Comparison of ENCODE assay signal across 8 mouse cellular contexts in genomic region chr2:26661143-26661752, GRCm38 (mm10). TPM values are rescaled to one million over a fixed set of nuclear protein-coding genes. Genes with fewer than 3 reads are reported as not detected.
DNase-seq lines count a peak whose midpoint lies in the region; ATAC-seq and TF ChIP-seq lines count a peak whose summit lies in the region.

No protein-coding gene starts in this region.

- no peak for DNase-seq in heart, postnatal 0 days (ENCODE audit: low spot score)
- DNase-seq in heart, postnatal 10 days = no peak
- DNase-seq in R1 (ENCODE audit: low read depth, low spot score) = peak; percentile 38
- DNase-seq in midbrain, embryonic 10.5 days (ENCODE audit: low spot score) = no peak
- DNase-seq in layer of hippocampus, postnatal 36 days = no peak
- no peak for DNase-seq in frontal cortex, adult 2 months (ENCODE audit: extremely low spot score in 1 of 2, low spot score in 1 of 2)
- no peak for DNase-seq in right cerebral cortex, postnatal 25 days

- TF ChIP-seq EP300 in heart, postnatal 0 days (IDR thresholded peaks at IDR 0.05; ENCODE audit: low read depth) = no peak

- WGBS in heart, postnatal 0 days = 0% methylated on average over 15 of the region's 20 CpGs
- 5% methylated on average over 17 of the region's 20 CpGs for WGBS in hindbrain, embryonic 12.5 days
- WGBS in midbrain, embryonic 10.5 days = 2% methylated on average over 20 of the region's 20 CpGs

- intact Hi-C loops in heart, postnatal 10 days (cut with DNase I) = no loop called here

- TF ChIP-seq CTCF in heart, postnatal 0 days (IDR thresholded peaks at IDR 0.05; ENCODE audit: low read depth) = no peak

- no peaks in the 10 kb centered on the region for H3K27me3 ChIP-seq in heart, postnatal 0 days (ENCODE audit: control insufficient read depth, insufficient read depth, low read length)
- peaks cover 5% of the 10 kb centered on the region; the same call in 1 of the 2 replicates for H3K27me3 ChIP-seq in hindbrain, embryonic 12.5 days
- H3K27me3 ChIP-seq in midbrain, embryonic 10.5 days (ENCODE audit: low read depth, poor library complexity, severe bottlenecking) = 0 out of 2 replicates have a peak, but pooled peaks cover 11% of the 10 kb centered on the region

- H3K36me3 ChIP-seq in heart, postnatal 0 days (replicated peaks; ENCODE audit: control insufficient read depth, insufficient read depth, low read length) = no peaks in the 10 kb centered on the region
- H3K36me3 ChIP-seq in hindbrain, embryonic 12.5 days = no peaks in the 10 kb centered on the region
- no peaks in the 10 kb centered on the region for H3K36me3 ChIP-seq in midbrain, embryonic 10.5 days

- ATAC-seq in heart, postnatal 0 days (ENCODE audit: insufficient read depth, low read depth) = no peak; the same call in 1 of the 2 replicates
- no peak for ATAC-seq in hindbrain, embryonic 12.5 days (ENCODE audit: low FRiP score)

- no peak overlapping the region for H3K27ac ChIP-seq in heart, postnatal 0 days (ENCODE audit: low read depth)
- no peak overlapping the region for H3K27ac ChIP-seq in hindbrain, embryonic 12.5 days
- H3K27ac ChIP-seq in midbrain, embryonic 10.5 days (replicated peaks) = no peak overlapping the region

- H3K4me3 ChIP-seq in heart, postnatal 0 days (ENCODE audit: low read depth, low read length) = peak overlapping the region; percentile 18
- peak overlapping the region; percentile 33 for H3K4me3 ChIP-seq in hindbrain, embryonic 12.5 days
- peak overlapping the region; percentile 53 for H3K4me3 ChIP-seq in midbrain, embryonic 10.5 days

- H3K9ac ChIP-seq in heart, postnatal 0 days (replicated peaks; ENCODE audit: low read depth, low read length) = no peak overlapping the region
- peak overlapping the region; percentile 43; the same call in 1 of the 2 replicates for H3K9ac ChIP-seq in hindbrain, embryonic 12.5 days

- H3K4me1 ChIP-seq in heart, postnatal 0 days (ENCODE audit: control insufficient read depth, insufficient read depth) = no peaks in the 10 kb centered on the region
- H3K4me1 ChIP-seq in hindbrain, embryonic 12.5 days = peaks cover 5% of the 10 kb centered on the region; the same call in 1 of the 2 replicates
- H3K4me1 ChIP-seq in midbrain, embryonic 10.5 days = peaks cover 11% of the 10 kb centered on the region

- H3K9me3 ChIP-seq in heart, postnatal 0 days (replicated peaks; ENCODE audit: control insufficient read depth, low read length) = no peaks in the 10 kb centered on the region
- H3K9me3 ChIP-seq in hindbrain, embryonic 12.5 days (replicated peaks) = no peaks in the 10 kb centered on the region
- H3K9me3 ChIP-seq in midbrain, embryonic 10.5 days (replicated peaks) = no peaks in the 10 kb centered on the region

- peak overlapping the region; percentile 53 for H3K4me2 ChIP-seq in heart, postnatal 0 days (ENCODE audit: low read depth, low read length)
- H3K4me2 ChIP-seq in hindbrain, embryonic 12.5 days (replicated peaks) = peak overlapping the region; percentile 60

RNA-seq across cellular contexts. Expression of gene Lcn4, which starts 9.8 kb away (rescaled TPM):
- not detected in 2 replicates for total RNA-seq in heart, postnatal 0 days (2014; rRNA removed; ENCODE audit: low replicate concordance)
- not detected in 2 replicates for polyA plus RNA-seq in heart, postnatal 0 days (2015; fragmentation: Nextera tagmentation; extraction: Ambion mirVana)
- total RNA-seq in heart, postnatal 10 days (2021) = not detected
- not detected in 2 replicates for polyA plus RNA-seq in hindbrain, embryonic 12.5 days (2016; fragmentation: Nextera tagmentation; extraction: Ambion mirVana)
- not detected in 2 replicates for polyA plus RNA-seq in midbrain, embryonic 10.5 days (2016; fragmentation: Nextera tagmentation; extraction: Ambion mirVana)
- total RNA-seq in layer of hippocampus, postnatal 36 days (2021) = not detected
- polyA plus RNA-seq in frontal cortex, adult 2 months (2012; rRNA removed) = not detected in 2 replicates

RNA-seq across cellular contexts. Expression of gene Fam69b, which starts 33.0 kb away (rescaled TPM):
- total RNA-seq in heart, postnatal 0 days (2014; rRNA removed; ENCODE audit: low replicate concordance) = 16.5 and 23.2 TPM in 2 replicates
- polyA plus RNA-seq in heart, postnatal 0 days (2015; fragmentation: Nextera tagmentation; extraction: Ambion mirVana) = 7.7 and 9.7 TPM in 2 replicates
- 10 to 100 TPM; 13.8 to 16.8 TPM for total RNA-seq in heart, postnatal 10 days (2021)
- polyA plus RNA-seq in hindbrain, embryonic 12.5 days (2016; fragmentation: Nextera tagmentation; extraction: Ambion mirVana) = 70.1 and 73.7 TPM in 2 replicates
- polyA plus RNA-seq in midbrain, embryonic 10.5 days (2016; fragmentation: Nextera tagmentation; extraction: Ambion mirVana) = 36.4 and 51.4 TPM in 2 replicates
- total RNA-seq in layer of hippocampus, postnatal 36 days (2021) = 10 to 100 TPM; 73.2 to 77.5 TPM
- 82.4 and 88.0 TPM in 2 replicates for polyA plus RNA-seq in frontal cortex, adult 2 months (2012; rRNA removed)

RNA-seq across cellular contexts. Expression of gene Agpat2, which starts 57.0 kb away (rescaled TPM):
- total RNA-seq in heart, postnatal 0 days (2014; rRNA removed; ENCODE audit: low replicate concordance) = 41.0 and 49.3 TPM in 2 replicates
- polyA plus RNA-seq in heart, postnatal 0 days (2015; fragmentation: Nextera tagmentation; extraction: Ambion mirVana) = 23.9 and 24.1 TPM in 2 replicates
- 10 to 100 TPM; 53.3 to 78.7 TPM for total RNA-seq in heart, postnatal 10 days (2021)
- 11.7 and 13.1 TPM in 2 replicates for polyA plus RNA-seq in hindbrain, embryonic 12.5 days (2016; fragmentation: Nextera tagmentation; extraction: Ambion mirVana)
- polyA plus RNA-seq in midbrain, embryonic 10.5 days (2016; fragmentation: Nextera tagmentation; extraction: Ambion mirVana) = 9.0 and 10.6 TPM in 2 replicates
- total RNA-seq in layer of hippocampus, postnatal 36 days (2021) = 1 to 10 TPM; 1.3 to 2.3 TPM
- polyA plus RNA-seq in frontal cortex, adult 2 months (2012; rRNA removed) = 2.7 and 3.6 TPM in 2 replicates
